Mouse (Mus musculus): ENCODE results near the gene Bcl2l12.

DNA sequence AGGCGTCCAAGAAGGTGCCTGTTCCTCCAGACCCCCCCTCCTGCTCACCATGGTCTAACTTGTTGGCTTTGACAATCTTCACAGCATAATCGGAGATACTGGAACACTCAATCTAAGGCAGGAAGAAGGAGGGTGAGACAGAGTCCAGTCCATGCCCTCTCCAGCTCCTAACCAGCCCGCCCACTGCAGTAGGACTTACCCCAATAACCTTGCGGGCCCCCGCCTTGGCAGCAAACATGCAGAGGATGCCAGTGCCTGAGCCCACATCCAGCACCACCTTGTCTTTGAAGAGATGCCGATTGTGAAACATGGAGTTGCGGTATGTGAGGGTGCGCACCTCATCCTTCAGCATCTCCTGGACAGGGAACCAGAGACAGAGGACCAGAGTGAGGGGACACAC, 17.0 kb downstream of the Bcl2l12 start:
- TF ChIP-seq CTCF (IDR thresholded peaks at IDR 0.05; ENCODE audit: control insufficient read depth, insufficient read depth, insufficient read length) (no peak), MAX (IDR thresholded peaks at IDR 0.05) (no peak)

All from C2C12 (cell line).